ENCODE assay signal across 13 mouse cellular contexts in the genomic region with DNA sequence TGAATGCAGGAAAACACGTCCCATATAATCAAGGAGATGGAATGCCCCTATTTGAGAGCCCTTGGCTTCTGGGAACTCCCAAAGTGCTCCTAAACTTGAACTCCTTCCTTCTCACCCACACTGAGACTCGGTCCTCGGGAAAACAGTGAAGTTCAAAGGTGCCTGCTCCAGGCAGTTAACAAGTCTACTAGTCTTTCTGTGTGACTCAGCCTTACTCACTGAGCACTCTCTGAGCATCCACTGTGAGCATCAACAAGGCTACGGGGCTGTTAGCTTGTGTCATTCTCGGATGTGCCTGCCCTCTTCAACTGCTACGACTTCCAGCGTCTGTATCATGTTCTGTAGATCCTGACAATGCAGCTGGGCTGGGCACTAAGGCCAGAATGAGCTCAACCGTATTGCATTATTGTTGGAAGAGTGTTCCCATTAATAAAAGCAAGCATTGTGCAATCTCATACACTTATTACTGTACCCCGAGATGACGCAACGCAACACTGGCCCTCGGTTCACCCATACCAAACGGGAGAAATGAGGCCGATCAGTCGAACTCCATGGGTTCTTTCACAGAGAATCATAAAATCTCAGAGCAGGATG.
DNase-seq lines count a peak whose midpoint lies in the region.
"Had no signal": no experiment of that assay in that cellular context is flagged by ENCODE, and none has a peak within 500 bp of the region (broad histone marks: within the 10 kb centered on the region; RNA-seq: fewer than 3 reads in every experiment).

No protein-coding gene starts in this region.

- DNase-seq in gastrocnemius, adult 18-20 months (ENCODE audit: low spot score), result peak; percentile 26
- DNase-seq in gastrocnemius, postnatal 25 days, result no peak
- peak; percentile 70 for DNase-seq in fat pad, adult 2 months (ENCODE audit: extremely low read depth, low read depth, low spot score)
- DNase-seq in lung, postnatal 14 days, result peak; percentile 46
- no peak for DNase-seq in neural tube, embryonic 10.5 days (ENCODE audit: extremely low spot score, low spot score)
- DNase-seq in kidney, postnatal 25 days, result no peak
- DNase-seq in cerebellum, adult 8-10 months, result no peak
- DNase-seq in embryo, embryonic 10.5 days (ENCODE audit: low spot score), result no peak
- DNase-seq: cerebellum, adult 11-12 months; embryo, embryonic 11 days; kidney, postnatal 4 days; right cerebral cortex, adult 18-20 months; thymus, adult 18-20 months had no signal

Comparison
In these comparisons a context has a peak if more than half of its experiments do, and no peak if none do; other contexts are left out.
1. DNase-seq: peak in gastrocnemius, adult 18-20 months (single experiment), fat pad, adult 2 months (single experiment) and lung, postnatal 14 days (single experiment); none in gastrocnemius, postnatal 25 days (single experiment), neural tube, embryonic 10.5 days (single experiment), kidney, postnatal 25 days (0 of 2), cerebellum, adult 8-10 months (single experiment) and embryo, embryonic 10.5 days (single experiment).